Comparison of ENCODE assay signal across 8 mouse cellular contexts in the genomic region with DNA sequence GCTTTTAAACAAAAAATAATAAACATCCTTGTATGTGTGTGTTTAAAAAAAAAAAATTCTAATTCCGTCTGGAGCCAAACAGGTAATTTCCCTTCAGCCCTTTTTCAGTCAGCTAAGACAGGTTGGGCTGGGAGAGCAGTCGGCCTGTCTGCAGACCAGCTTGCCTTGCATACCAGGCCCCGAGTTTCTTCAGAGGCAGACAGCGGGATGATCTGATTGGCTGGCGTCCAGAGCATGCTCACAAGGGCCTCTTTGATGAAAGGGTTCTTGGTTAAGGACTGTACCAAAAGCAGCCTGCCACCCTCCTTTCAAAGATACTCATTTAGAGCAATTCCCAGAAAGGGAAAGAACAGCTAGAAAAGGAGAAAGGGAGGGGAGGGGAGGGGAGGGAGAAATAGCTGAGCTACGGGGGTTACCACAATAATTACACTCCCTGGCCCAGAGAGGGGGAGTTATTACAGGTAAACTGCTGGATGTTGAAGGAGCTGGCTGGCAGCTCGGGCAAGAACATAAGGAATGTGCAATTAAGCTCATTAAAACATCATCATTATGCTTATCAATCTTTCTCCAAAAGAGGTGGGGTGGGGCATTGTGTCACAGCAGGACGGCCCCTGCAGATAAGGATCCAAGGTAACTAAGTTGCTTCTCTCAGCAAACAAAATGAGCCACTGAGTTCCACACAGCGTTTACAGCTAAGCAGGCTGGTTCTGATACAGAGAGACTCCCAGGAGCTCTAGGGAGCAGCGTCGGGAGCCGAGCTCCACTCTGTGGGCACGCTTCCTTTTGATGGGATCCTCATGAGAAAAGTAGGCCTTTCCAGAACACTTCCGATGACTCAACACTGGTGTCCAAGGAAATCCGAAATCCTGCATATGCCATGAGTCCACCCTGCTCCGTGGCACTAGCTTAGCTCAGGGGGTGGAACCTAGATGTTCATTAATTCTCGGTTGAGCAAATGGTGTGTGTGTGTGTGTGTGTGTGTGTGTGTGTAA.
DNase-seq lines count a peak whose midpoint lies in the region; ATAC-seq and TF ChIP-seq lines count a peak whose summit lies in the region.

No protein-coding gene starts in this region.

- peaks cover 17% of the 10 kb centered on the region for H3K4me1 ChIP-seq in hindbrain, embryonic 13.5 days (replicated peaks)
- H3K4me1 ChIP-seq in neural tube, embryonic 12.5 days = peaks cover 15% of the 10 kb centered on the region
- no peaks in the 10 kb centered on the region for H3K4me1 ChIP-seq in thymus, adult 2 months (replicated peaks; ENCODE audit: control insufficient read depth, insufficient read depth, low read length)

- peak; percentile 62 for DNase-seq in ovary, postnatal 36 days (ENCODE audit: low spot score)
- no peak for DNase-seq in ovary, postnatal 14 days (ENCODE audit: low spot score)
- DNase-seq in embryo, embryonic 10 days (ENCODE audit: low spot score) = peak; percentile 84
- DNase-seq in left cerebral cortex, adult 9 months (ENCODE audit: low spot score in 2 of 2) = peak; percentile 33 to 59
- no peak for DNase-seq in thymus, adult 2 months
- DNase-seq in adipocyte (ENCODE audit: low spot score) = no peak

- H3K27ac ChIP-seq in hindbrain, embryonic 13.5 days = peak overlapping the region; percentile 64
- H3K27ac ChIP-seq in neural tube, embryonic 12.5 days = no peak overlapping the region
- no peak overlapping the region for H3K27ac ChIP-seq in thymus, adult 2 months (ENCODE audit: control insufficient read depth, insufficient read depth, low read length)

- H3K27me3 ChIP-seq in hindbrain, embryonic 13.5 days = peaks cover 28% of the 10 kb centered on the region
- peaks cover 3% of the 10 kb centered on the region; the same call in 1 of the 2 replicates for H3K27me3 ChIP-seq in neural tube, embryonic 12.5 days (replicated peaks)
- H3K27me3 ChIP-seq in thymus, adult 2 months (ENCODE audit: control insufficient read depth, insufficient read depth, low read length) = no peaks in the 10 kb centered on the region

- TF ChIP-seq CTCF in thymus, adult 2 months (IDR thresholded peaks at IDR 0.05; ENCODE audit: borderline replicate concordance, control insufficient read depth, extremely low read depth, insufficient read depth, low read length, poor library complexity) = no peak

- no peaks in the 10 kb centered on the region for H3K36me3 ChIP-seq in hindbrain, embryonic 13.5 days
- H3K36me3 ChIP-seq in neural tube, embryonic 12.5 days = no peaks in the 10 kb centered on the region
- H3K36me3 ChIP-seq in thymus, adult 2 months (ENCODE audit: control insufficient read depth, insufficient read depth, low read length) = no peaks in the 10 kb centered on the region

- H3K4me3 ChIP-seq in hindbrain, embryonic 13.5 days = no peak overlapping the region
- no peak overlapping the region for H3K4me3 ChIP-seq in neural tube, embryonic 12.5 days
- H3K4me3 ChIP-seq in thymus, adult 2 months (ENCODE audit: control insufficient read depth, insufficient read depth, low read length) = no peak overlapping the region

- peak; percentile 91 for ATAC-seq in hindbrain, embryonic 13.5 days (ENCODE audit: low FRiP score)
- ATAC-seq in neural tube, embryonic 12.5 days (ENCODE audit: low FRiP score, low read depth) = peak; percentile 78

- no peaks in the 10 kb centered on the region for H3K9me3 ChIP-seq in hindbrain, embryonic 13.5 days
- no peaks in the 10 kb centered on the region for H3K9me3 ChIP-seq in neural tube, embryonic 12.5 days

- TF ChIP-seq POLR2A in thymus, adult 2 months (IDR thresholded peaks at IDR 0.05; ENCODE audit: control insufficient read depth, extremely low read depth, insufficient read depth, low read length, poor library complexity) = no peak

- WGBS in hindbrain, embryonic 13.5 days = 45% methylated on average over 17 of the region's 17 CpGs
- WGBS in neural tube, embryonic 12.5 days = 35% methylated on average over 17 of the region's 17 CpGs
- 88% methylated on average over 17 of the region's 17 CpGs for WGBS in thymus, adult 2 months

- H3K4me2 ChIP-seq in hindbrain, embryonic 13.5 days = no peak overlapping the region
- H3K4me2 ChIP-seq in neural tube, embryonic 12.5 days (replicated peaks) = peak overlapping the region; percentile 25; the same call in 1 of the 2 replicates

- no peak overlapping the region for H3K9ac ChIP-seq in hindbrain, embryonic 13.5 days
- H3K9ac ChIP-seq in neural tube, embryonic 12.5 days = no peak overlapping the region

Comparison
In these comparisons a context has a peak if more than half of its experiments do, and no peak if none do; other contexts are left out.
1. DNase-seq: peak in ovary, postnatal 36 days (single experiment), embryo, embryonic 10 days (single experiment) and left cerebral cortex, adult 9 months (2 of 2); none in ovary, postnatal 14 days (single experiment), thymus, adult 2 months (single experiment) and adipocyte (single experiment).